Mouse (Mus musculus) stomach, postnatal 0 days (tissue): ENCODE measurements around the gene Lhcgr. TPM values are rescaled to one million over a fixed set of nuclear protein-coding genes. Genes with fewer than 3 reads are reported as not detected.

ENCODE experiments used
- ATAC-seq: fragments of 200-750 bp; cut with Nextera tagmentation; 2 replicates; pipeline ENCODE4 v1.8.0; 2017; ENCODE audit not compliant: low FRiP score, low TSS enrichment
- DNase-seq: peaks from one replicate; pipeline ENCODE4 v3.0.0-alpha.2; 2016; ENCODE audit warnings: low spot score
- H3K27ac ChIP-seq: fragments of 300-500 bp; sonication (generic); replicated peaks from 2 replicates; pipeline ENCODE4 v1.5.1; 2014; ENCODE audit warnings: mild to moderate bottlenecking, control low read depth
- H3K27me3 ChIP-seq: fragments of 300-500 bp; sonication (generic); 2 replicates; pipeline ENCODE4 v1.6.1; 2014; ENCODE audit warnings: low read length; ENCODE audit not compliant: control insufficient read depth, insufficient read depth
- H3K36me3 ChIP-seq: fragments of 300-500 bp; sonication (generic); 2 replicates; pipeline ENCODE4 v1.6.1; 2014; ENCODE audit warnings: low read length, mixed read lengths; ENCODE audit not compliant: control insufficient read depth, insufficient read depth
- H3K4me1 ChIP-seq: fragments of 300-500 bp; sonication (generic); replicated peaks from 2 replicates; pipeline ENCODE4 v1.6.1; 2014; ENCODE audit warnings: antibody characterized with exemption; ENCODE audit not compliant: control insufficient read depth, insufficient read depth
- H3K4me2 ChIP-seq: fragments of 300-500 bp; sonication (generic); replicated peaks from 2 replicates; pipeline ENCODE4 v1.6.1; 2014; ENCODE audit warnings: low read depth, mild to moderate bottlenecking, control low read depth, moderate library complexity
- H3K4me3 ChIP-seq: fragments of 300-500 bp; sonication (generic); 2 replicates; pipeline ENCODE4 v1.5.1; 2014; ENCODE audit warnings: low read depth, low read length, control low read depth
- H3K9ac ChIP-seq: fragments of 300-500 bp; sonication (generic); 2 replicates; pipeline ENCODE4 v1.6.1; 2014; ENCODE audit warnings: mild to moderate bottlenecking, low read length, control low read depth, mixed read lengths
- H3K9me3 ChIP-seq: fragments of 300-500 bp; sonication (generic); 2 replicates; pipeline ENCODE4 v1.6.1; 2016; ENCODE audit warnings: low read length; ENCODE audit not compliant: control insufficient read depth
- CTCF ChIP-seq: IDR thresholded peaks from 2 replicates; pipeline ENCODE4 v1.5.1; 2016; ENCODE audit warnings: antibody characterized with exemption, low read depth, mild to moderate bottlenecking, moderate library complexity
- EP300 ChIP-seq: optimal IDR thresholded peaks from 2 replicates; pipeline ENCODE3; 2016; ENCODE audit warnings: antibody characterized with exemption
- whole genome bisulfite sequencing: fragments of 180-500 bp; shearing (Covaris S2); extraction: QIAGEN DNeasy Blood & Tissue Kit; methylation state at CpG from one replicate; pipeline ENCODE4 v1.1.7; 2014; 5-methylcytosine and 5-hydroxymethylcytosine counted together
- polyA plus RNA-seq: library from polyadenylated mRNA; unstranded; fragments of >200 nt; fragmentation: Nextera tagmentation; extraction: Ambion mirVana; gene quantifications from 2 replicates; pipeline ENCODE4 v1.2.1, GENCODE M21; 2015

The Lhcgr gene
- polyA plus RNA-seq, 1 experiment from 2014 or later: not detected

DNA sequence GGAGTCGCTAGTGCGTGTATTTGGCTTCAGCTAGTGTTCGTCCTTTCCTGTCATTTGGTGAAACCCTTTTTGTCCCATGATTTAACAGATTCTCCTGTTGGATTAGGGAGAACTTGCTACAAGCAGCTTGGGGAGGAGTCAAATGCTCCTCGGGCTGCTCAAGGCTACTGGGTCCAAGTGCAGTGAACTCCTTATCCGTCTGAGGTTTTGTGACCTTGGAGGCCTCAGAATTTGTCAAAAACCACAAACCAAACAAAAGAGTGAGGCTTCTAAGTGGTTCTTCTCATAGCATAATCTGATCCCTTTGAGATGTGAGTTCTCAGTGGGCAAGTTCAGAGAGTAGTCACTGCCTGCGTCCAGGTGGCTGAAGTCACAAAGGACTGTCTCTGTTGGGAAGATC lies 36.0 kb downstream of the Lhcgr start:
- TF ChIP-seq CTCF (no peak), EP300 (no peak)
- WGBS: 47% methylated on average over 6 of the region's 6 CpGs
- no peak overlapping the region for H3K27ac ChIP-seq
- H3K36me3 ChIP-seq: no peaks in the 10 kb centered on the region
- H3K4me3 ChIP-seq: no peak overlapping the region
- no peaks in the 10 kb centered on the region for H3K9me3 ChIP-seq
- H3K9ac ChIP-seq: no peak overlapping the region
- DNase-seq (no peak), ATAC-seq (no peak)
- H3K4me1 ChIP-seq: no peaks in the 10 kb centered on the region
- no peaks in the 10 kb centered on the region for H3K27me3 ChIP-seq
- H3K4me2 ChIP-seq: no peak overlapping the region

- 49% methylated on average over 12 of the region's 12 CpGs for WGBS
- Histone ChIP-seq H3K4me3 (no peak overlapping the region), H3K4me2 (peak overlapping the region; percentile 37; the same call in 1 of the 2 replicates), H3K9ac (no peak overlapping the region), H3K36me3 (no peaks in the 10 kb centered on the region), H3K27me3 (no peaks in the 10 kb centered on the region), H3K9me3 (no peaks in the 10 kb centered on the region), H3K4me1 (no peaks in the 10 kb centered on the region), H3K27ac (no peak overlapping the region)
- DNase-seq: peak; percentile 11
- no peak for ATAC-seq
- TF ChIP-seq EP300 (no peak), CTCF (no peak)
Measured at GRCm38 (mm10) chr17:88753472-88753857, 38.3 kb downstream of the Lhcgr start.

DNA sequence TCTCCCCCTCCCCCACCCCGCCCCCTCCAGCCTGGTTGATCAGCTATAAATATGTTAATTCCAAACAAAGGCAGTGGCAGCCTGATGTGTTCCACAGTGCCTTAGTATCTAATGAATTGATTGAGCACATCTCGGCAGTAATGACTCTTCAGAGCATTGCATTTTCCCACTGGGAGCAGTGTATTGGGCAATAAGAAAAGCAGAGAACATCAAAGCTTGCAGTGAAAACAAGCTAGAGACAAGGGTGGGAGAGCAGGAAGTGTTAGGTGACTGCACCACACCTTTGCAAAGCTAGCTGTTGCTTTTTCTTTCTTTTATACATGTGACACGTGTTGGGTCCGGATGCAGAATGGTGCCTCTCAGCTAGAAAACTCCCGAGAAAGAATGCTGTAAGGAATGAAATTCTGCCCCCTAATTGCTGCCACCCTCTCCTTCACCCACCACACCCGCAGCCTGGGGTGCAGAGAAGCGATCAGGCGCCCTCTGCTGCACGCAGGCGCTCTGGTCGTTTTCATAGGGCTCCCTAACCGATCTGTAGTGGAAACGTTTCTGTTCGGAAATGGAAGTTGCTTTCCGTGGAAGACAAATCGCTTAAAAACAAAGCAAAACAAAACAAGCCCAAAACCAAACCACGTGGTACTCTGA lies 38.8 kb downstream of the Lhcgr start:
- DNase-seq (peak; percentile 61), ATAC-seq (peak; percentile 67; the same call in 1 of the 2 replicates)
- WGBS: 6% methylated on average over 17 of the region's 17 CpGs
- Histone ChIP-seq H3K27me3 (no peaks in the 10 kb centered on the region), H3K4me2 (peak overlapping the region; percentile 37; the same call in 1 of the 2 replicates), H3K36me3 (no peaks in the 10 kb centered on the region), H3K27ac (no peak overlapping the region), H3K9ac (no peak overlapping the region), H3K4me1 (no peaks in the 10 kb centered on the region), H3K4me3 (no peak overlapping the region), H3K9me3 (no peaks in the 10 kb centered on the region)
- TF ChIP-seq CTCF (peak; percentile 83), EP300 (no peak)

GRCm38 (mm10) chr17:88749646-88750045 lies 42.1 kb downstream of the Lhcgr start:
- Histone ChIP-seq H3K4me2 (peak overlapping the region; percentile 20), H3K9me3 (no peaks in the 10 kb centered on the region), H3K4me1 (no peaks in the 10 kb centered on the region), H3K9ac (no peak overlapping the region), H3K27ac (no peak overlapping the region), H3K4me3 (no peak overlapping the region), H3K36me3 (no peaks in the 10 kb centered on the region), H3K27me3 (no peaks in the 10 kb centered on the region)
- DNase-seq: no peak
- ATAC-seq: no peak
- TF ChIP-seq EP300: no peak
- WGBS: 35% methylated on average over 8 of the region's 8 CpGs

GRCm38 (mm10) chr17:88706231-88706649 lies 85.5 kb downstream of the Lhcgr start:
- DNase-seq: no peak
- Histone ChIP-seq H3K9me3 (no peaks in the 10 kb centered on the region), H3K4me3 (no peak overlapping the region), H3K27ac (no peak overlapping the region), H3K9ac (no peak overlapping the region), H3K36me3 (no peaks in the 10 kb centered on the region), H3K4me2 (no peak overlapping the region), H3K4me1 (no peaks in the 10 kb centered on the region), H3K27me3 (no peaks in the 10 kb centered on the region)
- no peak for ATAC-seq
- 58% methylated on average over 8 of the region's 8 CpGs for WGBS
- TF ChIP-seq EP300 (no peak), CTCF (no peak)

DNA sequence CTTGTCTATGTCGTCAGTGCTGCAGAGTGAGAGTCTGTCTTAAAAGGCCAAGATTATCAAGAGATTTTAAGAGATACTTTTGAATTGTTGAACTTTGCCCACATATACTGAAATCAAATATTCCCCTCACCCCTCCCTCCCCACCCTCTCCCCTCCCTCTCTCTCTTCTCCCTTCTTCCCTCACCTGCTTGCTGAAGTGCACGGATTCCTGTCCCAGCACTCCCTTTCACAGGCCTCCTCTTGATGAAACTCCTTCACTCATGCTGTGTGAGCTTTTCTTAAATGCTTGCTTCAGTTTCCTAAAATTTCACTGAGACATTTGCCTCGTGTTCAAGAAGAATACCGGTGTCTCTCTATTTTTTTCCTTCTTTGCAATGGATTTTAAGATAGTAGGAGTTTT lies 88.7 kb downstream of the Lhcgr start:
- Histone ChIP-seq H3K9me3 (no peaks in the 10 kb centered on the region), H3K4me2 (no peak overlapping the region), H3K4me1 (no peaks in the 10 kb centered on the region), H3K27ac (no peak overlapping the region), H3K4me3 (no peak overlapping the region), H3K27me3 (no peaks in the 10 kb centered on the region), H3K36me3 (no peaks in the 10 kb centered on the region), H3K9ac (no peak overlapping the region)
- no peak for DNase-seq
- no peak for ATAC-seq
- TF ChIP-seq CTCF (no peak), EP300 (no peak)
- 32% methylated on average over 4 of the region's 4 CpGs for WGBS
